Mouse (Mus musculus): ENCODE data around the gene Akap11. TPM values are rescaled to one million over a fixed set of nuclear protein-coding genes. Genes with fewer than 3 reads are reported as not detected.

The Akap11 gene
- polyA plus RNA-seq, 1 experiment from 2014 or later: 26.2 TPM

DNA sequence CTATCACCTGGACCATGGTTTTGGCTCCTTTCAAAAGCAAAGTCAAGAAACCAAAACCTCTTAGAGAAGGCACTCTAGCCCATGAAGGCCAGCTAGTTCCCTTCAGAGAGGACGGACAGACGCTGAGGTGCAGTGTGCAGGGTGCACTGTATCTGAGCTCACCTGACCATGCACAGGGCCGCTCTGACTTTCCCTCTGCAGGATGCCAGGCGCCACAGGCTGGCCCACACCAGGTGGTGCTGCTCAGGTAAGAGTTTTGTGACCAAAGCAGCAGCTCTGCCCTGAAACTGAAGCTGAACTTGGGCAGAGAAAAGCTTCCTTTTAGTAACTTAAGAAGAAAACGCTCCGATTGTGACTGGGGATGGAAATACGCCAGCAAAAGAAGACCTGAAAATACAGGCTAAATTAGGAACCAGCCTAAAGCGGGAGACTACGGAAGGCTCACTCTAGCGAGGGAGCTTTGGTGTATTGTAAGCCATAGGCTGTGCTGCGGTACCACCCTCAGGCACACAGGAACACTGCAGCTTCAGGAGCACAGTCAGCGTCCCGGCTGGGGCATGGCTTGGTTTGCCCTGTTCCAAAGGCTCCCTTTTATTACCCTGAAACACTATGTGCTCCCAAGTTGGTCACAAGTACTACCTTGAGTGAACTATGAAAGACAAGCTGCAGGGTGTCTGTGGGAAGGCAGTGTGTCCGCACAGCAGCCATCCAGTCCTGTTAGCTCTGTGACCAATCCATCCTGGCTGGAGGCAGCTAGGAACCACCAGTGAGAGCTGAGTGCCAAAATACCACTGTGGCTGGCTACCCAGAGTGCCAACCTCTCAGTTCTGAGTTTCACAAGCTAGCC lies 54.0 kb downstream of the Akap11 start:
- WGBS: 23% methylated on average over 14 of the region's 14 CpGs
- Histone ChIP-seq H3K27ac (no peak overlapping the region), H3K4me2 (replicated peaks) (peak overlapping the region; percentile 26; the same call in 1 of the 2 replicates), H3K9ac (no peak overlapping the region), H3K9me3 (no peaks in the 10 kb centered on the region), H3K36me3 (no peaks in the 10 kb centered on the region), H3K27me3 (no peaks in the 10 kb centered on the region), H3K4me3 (no peak overlapping the region), H3K4me1 (no peaks in the 10 kb centered on the region)
- peak; percentile 87 for ATAC-seq (ENCODE audit: insufficient number of reproducible peaks, insufficient read depth, low FRiP score, low TSS enrichment)

GRCm38 (mm10) chr14:78474058-78474457 lies 62.5 kb downstream of the Akap11 start:
- no peak overlapping the region for H3K4me2 ChIP-seq (replicated peaks)
- no peak overlapping the region for H3K27ac ChIP-seq
- WGBS: 94% methylated on average over 3 of the region's 3 CpGs
- no peaks in the 10 kb centered on the region for H3K4me1 ChIP-seq
- no peaks in the 10 kb centered on the region for H3K27me3 ChIP-seq
- no peaks in the 10 kb centered on the region for H3K9me3 ChIP-seq
- H3K36me3 ChIP-seq: no peaks in the 10 kb centered on the region
- no peak for ATAC-seq (ENCODE audit: insufficient number of reproducible peaks, insufficient read depth, low FRiP score, low TSS enrichment)
- H3K9ac ChIP-seq: no peak overlapping the region
- H3K4me3 ChIP-seq: no peak overlapping the region

DNA sequence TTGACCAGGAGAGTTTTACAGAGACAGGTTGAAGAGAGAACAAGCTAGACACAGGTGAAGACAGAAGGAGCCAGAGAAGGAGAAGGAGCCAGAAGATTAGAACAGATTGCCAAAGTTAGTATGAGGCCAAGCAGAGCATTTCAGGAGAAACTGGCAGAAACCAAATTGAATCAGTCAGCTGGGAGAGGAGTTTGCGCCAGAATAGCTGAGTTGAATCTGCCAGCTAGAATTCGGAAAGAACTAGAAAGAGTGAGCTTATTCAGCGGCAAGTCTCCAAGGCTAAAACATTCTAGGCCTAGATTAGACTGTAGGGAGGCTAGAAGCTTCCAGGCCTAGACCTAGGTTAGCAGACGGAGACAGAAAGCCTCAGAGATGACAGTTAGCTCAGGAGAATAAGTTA lies 65.9 kb downstream of the Akap11 start:
- 92% methylated on average over 4 of the region's 4 CpGs for WGBS
- no peak for ATAC-seq (ENCODE audit: insufficient number of reproducible peaks, insufficient read depth, low FRiP score, low TSS enrichment)
- Histone ChIP-seq H3K9ac (no peak overlapping the region), H3K4me1 (no peaks in the 10 kb centered on the region), H3K27ac (no peak overlapping the region), H3K9me3 (no peaks in the 10 kb centered on the region), H3K4me2 (replicated peaks) (no peak overlapping the region), H3K27me3 (no peaks in the 10 kb centered on the region), H3K36me3 (no peaks in the 10 kb centered on the region), H3K4me3 (no peak overlapping the region)

GRCm38 (mm10) chr14:78468991-78469390 lies 67.6 kb downstream of the Akap11 start:
- Histone ChIP-seq H3K27ac (no peak overlapping the region), H3K9ac (no peak overlapping the region), H3K9me3 (no peaks in the 10 kb centered on the region), H3K4me1 (no peaks in the 10 kb centered on the region), H3K4me2 (replicated peaks) (no peak overlapping the region), H3K36me3 (no peaks in the 10 kb centered on the region), H3K4me3 (no peak overlapping the region), H3K27me3 (no peaks in the 10 kb centered on the region)
- no peak for ATAC-seq (ENCODE audit: insufficient number of reproducible peaks, insufficient read depth, low FRiP score, low TSS enrichment)
- 72% methylated on average over 7 of the region's 7 CpGs for WGBS

DNA sequence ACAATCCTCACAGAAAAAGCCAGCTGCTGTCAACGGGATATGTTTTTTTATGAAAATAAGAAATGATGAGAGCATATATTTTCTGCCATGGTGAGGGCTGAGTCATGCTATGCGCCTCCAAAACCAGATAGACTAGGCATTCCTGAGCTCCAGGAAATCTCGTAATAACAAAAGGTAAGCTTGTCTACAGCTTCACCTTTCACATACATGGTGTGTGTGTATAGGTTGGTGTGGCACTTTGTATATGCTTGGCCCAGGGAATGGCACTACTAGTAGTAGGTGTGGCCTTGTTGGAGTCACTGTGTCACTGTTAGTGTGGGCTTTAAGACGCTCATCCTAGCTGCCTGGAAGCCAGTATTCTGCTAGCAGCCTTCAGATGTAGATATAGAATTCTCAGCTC lies 68.6 kb downstream of the Akap11 start:
- H3K4me1 ChIP-seq: no peaks in the 10 kb centered on the region
- H3K27ac ChIP-seq: no peak overlapping the region
- H3K4me2 ChIP-seq (replicated peaks): no peak overlapping the region
- no peak for ATAC-seq (ENCODE audit: insufficient number of reproducible peaks, insufficient read depth, low FRiP score, low TSS enrichment)
- H3K9me3 ChIP-seq: no peaks in the 10 kb centered on the region
- no peak overlapping the region for H3K9ac ChIP-seq
- H3K4me3 ChIP-seq: no peak overlapping the region
- H3K27me3 ChIP-seq: no peaks in the 10 kb centered on the region
- 93% methylated on average over 4 of the region's 4 CpGs for WGBS
- no peaks in the 10 kb centered on the region for H3K36me3 ChIP-seq

GRCm38 (mm10) chr14:78464353-78464752 lies 72.3 kb downstream of the Akap11 start:
- Histone ChIP-seq H3K27ac (no peak overlapping the region), H3K4me2 (replicated peaks) (no peak overlapping the region), H3K4me1 (peaks cover under 1% of the 10 kb centered on the region; the same call in 1 of the 2 replicates), H3K9ac (no peak overlapping the region), H3K27me3 (no peaks in the 10 kb centered on the region), H3K9me3 (no peaks in the 10 kb centered on the region), H3K4me3 (no peak overlapping the region), H3K36me3 (no peaks in the 10 kb centered on the region)
- 86% methylated on average over 4 of the region's 4 CpGs for WGBS
- ATAC-seq (ENCODE audit: insufficient number of reproducible peaks, insufficient read depth, low FRiP score, low TSS enrichment): no peak

- no peak for ATAC-seq (ENCODE audit: insufficient number of reproducible peaks, insufficient read depth, low FRiP score, low TSS enrichment)
- Histone ChIP-seq H3K4me2 (replicated peaks) (no peak overlapping the region), H3K36me3 (no peaks in the 10 kb centered on the region), H3K4me3 (no peak overlapping the region), H3K27me3 (no peaks in the 10 kb centered on the region), H3K9me3 (no peaks in the 10 kb centered on the region), H3K27ac (no peak overlapping the region), H3K9ac (no peak overlapping the region), H3K4me1 (peaks cover 11% of the 10 kb centered on the region; the same call in 1 of the 2 replicates)
- 69% methylated on average over 5 of the region's 5 CpGs for WGBS
Observed at GRCm38 (mm10) chr14:78459121-78459520, 77.5 kb downstream of the Akap11 start.

DNA sequence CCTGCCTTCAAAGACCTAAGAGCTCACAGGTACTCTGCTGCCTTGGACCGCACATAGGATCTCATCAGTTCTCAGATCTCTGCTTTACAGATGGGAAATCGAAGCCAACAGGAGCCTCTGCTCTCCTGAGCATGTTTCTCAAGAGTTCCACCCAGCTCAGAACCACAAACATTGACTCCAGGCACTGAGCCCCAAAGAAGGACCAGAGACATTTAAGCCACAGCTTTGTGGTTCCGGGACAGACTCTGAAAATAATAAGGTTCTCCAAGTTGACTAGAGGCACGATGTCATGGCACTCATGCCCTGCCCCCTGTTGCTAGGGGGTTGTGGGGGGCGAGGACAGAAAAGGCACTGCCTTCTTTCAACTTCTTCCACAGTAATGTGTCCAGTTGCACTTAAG lies 77.9 kb downstream of the Akap11 start:
- Histone ChIP-seq H3K4me3 (no peak overlapping the region), H3K4me1 (peaks cover 11% of the 10 kb centered on the region; the same call in 1 of the 2 replicates), H3K9ac (no peak overlapping the region), H3K9me3 (no peaks in the 10 kb centered on the region), H3K27me3 (no peaks in the 10 kb centered on the region), H3K27ac (no peak overlapping the region), H3K4me2 (replicated peaks) (no peak overlapping the region), H3K36me3 (no peaks in the 10 kb centered on the region)
- ATAC-seq (ENCODE audit: insufficient number of reproducible peaks, insufficient read depth, low FRiP score, low TSS enrichment): no peak
- WGBS: 78% methylated on average over 5 of the region's 5 CpGs

GRCm38 (mm10) chr14:78454970-78455369 lies 81.6 kb downstream of the Akap11 start:
- Histone ChIP-seq H3K4me2 (replicated peaks) (no peak overlapping the region), H3K9me3 (peaks cover 4% of the 10 kb centered on the region; the same call in 1 of the 2 replicates), H3K27me3 (no peaks in the 10 kb centered on the region), H3K27ac (no peak overlapping the region), H3K9ac (no peak overlapping the region), H3K36me3 (no peaks in the 10 kb centered on the region), H3K4me3 (no peak overlapping the region), H3K4me1 (peaks cover 11% of the 10 kb centered on the region; the same call in 1 of the 2 replicates)
- no peak for ATAC-seq (ENCODE audit: insufficient number of reproducible peaks, insufficient read depth, low FRiP score, low TSS enrichment)
- 92% methylated on average over 5 of the region's 5 CpGs for WGBS

DNA sequence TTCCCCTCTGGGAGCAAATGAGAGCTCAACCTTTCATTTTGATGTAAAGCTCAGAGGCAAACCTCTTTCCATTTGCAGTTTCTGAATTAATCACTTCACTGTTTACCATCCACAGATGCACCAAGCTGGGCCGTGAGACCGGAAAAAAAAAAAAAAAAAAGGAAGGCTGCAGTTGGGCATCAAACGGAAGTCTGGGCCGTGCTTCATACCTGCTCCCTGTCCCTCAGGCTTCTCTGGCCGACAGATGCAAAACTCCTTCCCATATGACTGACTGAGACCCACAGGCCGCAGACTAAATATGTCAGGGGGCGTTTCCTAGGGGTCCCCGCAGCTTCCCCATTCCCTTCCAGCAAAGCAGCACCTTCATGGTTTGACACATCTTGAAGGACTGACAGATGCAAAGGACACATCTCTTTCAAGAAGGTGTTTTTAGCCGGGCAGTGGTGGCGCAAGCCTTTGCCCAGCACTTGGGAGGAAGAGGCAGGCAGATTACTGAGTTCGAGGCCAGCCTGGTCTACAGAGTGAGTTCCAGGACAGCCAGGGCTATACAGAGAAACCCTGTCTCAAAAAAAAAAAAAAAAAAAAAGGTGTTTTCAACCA lies 87.7 kb downstream of the Akap11 start:
- 83% methylated on average over 11 of the region's 11 CpGs for WGBS
- H3K4me1 ChIP-seq: no peaks in the 10 kb centered on the region
- ATAC-seq (ENCODE audit: insufficient number of reproducible peaks, insufficient read depth, low FRiP score, low TSS enrichment): no peak

GRCm38 (mm10) chr14:78448017-78448416 lies 88.6 kb downstream of the Akap11 start:
- Histone ChIP-seq H3K9me3 (peaks cover 4% of the 10 kb centered on the region; the same call in 1 of the 2 replicates), H3K27ac (no peak overlapping the region), H3K27me3 (no peaks in the 10 kb centered on the region), H3K36me3 (no peaks in the 10 kb centered on the region), H3K4me1 (no peaks in the 10 kb centered on the region), H3K4me2 (replicated peaks) (no peak overlapping the region), H3K9ac (no peak overlapping the region), H3K4me3 (no peak overlapping the region)
- no peak for ATAC-seq (ENCODE audit: insufficient number of reproducible peaks, insufficient read depth, low FRiP score, low TSS enrichment)
- WGBS: 92% methylated on average over 12 of the region's 12 CpGs

More for the DNA sequence above, 87.7 kb downstream of the Akap11 start:
- Histone ChIP-seq H3K27me3 (no peaks in the 10 kb centered on the region), H3K36me3 (no peaks in the 10 kb centered on the region), H3K9me3 (peaks cover 4% of the 10 kb centered on the region; the same call in 1 of the 2 replicates), H3K4me2 (replicated peaks) (no peak overlapping the region), H3K27ac (no peak overlapping the region), H3K9ac (no peak overlapping the region), H3K4me3 (no peak overlapping the region)

DNA sequence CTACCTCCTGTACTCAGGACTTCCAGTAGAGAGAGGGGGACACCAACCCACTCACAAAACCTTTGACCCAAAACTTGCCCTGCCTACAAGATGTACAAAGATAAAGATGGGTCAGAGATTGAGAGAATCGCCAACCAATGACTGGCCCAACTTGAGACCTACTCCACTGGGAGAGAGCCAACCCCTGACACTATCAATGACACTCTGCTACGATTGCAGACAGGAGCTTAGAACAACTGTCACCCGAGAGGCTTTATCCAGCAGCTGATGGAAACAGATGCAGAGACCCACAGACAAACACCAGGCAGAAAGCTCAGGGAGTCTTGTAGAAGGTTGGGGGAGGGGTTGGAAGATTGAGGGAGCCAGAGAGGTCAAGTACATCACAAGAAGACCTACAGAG lies 89.1 kb downstream of the Akap11 start:
- Histone ChIP-seq H3K9me3 (peaks cover 4% of the 10 kb centered on the region; the same call in 1 of the 2 replicates), H3K4me3 (no peak overlapping the region), H3K4me1 (no peaks in the 10 kb centered on the region), H3K4me2 (replicated peaks) (no peak overlapping the region), H3K36me3 (no peaks in the 10 kb centered on the region), H3K9ac (no peak overlapping the region), H3K27ac (no peak overlapping the region), H3K27me3 (no peaks in the 10 kb centered on the region)
- ATAC-seq (ENCODE audit: insufficient number of reproducible peaks, insufficient read depth, low FRiP score, low TSS enrichment): no peak
- WGBS: 70% methylated on average over 3 of the region's 3 CpGs

Measured in embryonic facial prominence, embryonic 12.5 days (tissue).